Mouse (Mus musculus) lung, adult 2 months (tissue): ENCODE measurements at regions not wholly inside any gene's neighbourhood (a gene's known extent, or its start where the extent isn't known, plus 50 kb on each side); places are given as distances from the start of the nearest gene placed in this dataset.

ENCODE experiments used
- DNase-seq: peaks from one replicate; pipeline ENCODE4 v3.0.0; 2022
- H3K4me1 ChIP-seq: fragments of 200-500 bp; 2 replicates; pipeline ENCODE4 v1.6.1; 2011; ENCODE audit warnings: low read length; ENCODE audit not compliant: control insufficient read depth, insufficient read depth
- H3K4me3 ChIP-seq: fragments of 200-500 bp; replicated peaks from 2 replicates; pipeline ENCODE3; 2011; ENCODE audit warnings: low read depth, mild to moderate bottlenecking, control low read depth, low read length; ENCODE audit errors: extremely low read depth
- CTCF ChIP-seq: fragments of 200-500 bp; IDR thresholded peaks from 2 replicates; pipeline ENCODE4 v1.5.1; 2011; ENCODE audit warnings: mild to moderate bottlenecking, low read length, control low read depth; ENCODE audit not compliant: insufficient read depth
- POLR2A ChIP-seq: fragments of 200-500 bp; IDR thresholded peaks from 2 replicates; pipeline ENCODE4 v1.6.1; 2011; ENCODE audit warnings: low read depth, mild to moderate bottlenecking, control low read depth, low read length, borderline replicate concordance; ENCODE audit errors: extremely low read depth
- WGBS: fragments of 180-500 bp; shearing (Covaris S2); methylation state at CpG from one replicate; pipeline ENCODE4 v1.1.7; 2018; 5-methylcytosine and 5-hydroxymethylcytosine counted together

GRCm38 (mm10) chr7:68914344-68914743, 165.3 kb upstream of the Arrdc4 start:
- 21% methylated on average over 4 of the region's 4 CpGs for WGBS
- no peak for DNase-seq
- TF ChIP-seq POLR2A (no peak), CTCF (no peak)

GRCm38 (mm10) chr7:68911989-68912655, 163.1 kb upstream of the Arrdc4 start:
- TF ChIP-seq POLR2A = no peak
- no peak for TF ChIP-seq CTCF
- Histone ChIP-seq H3K4me1 (no peaks in the 10 kb centered on the region), H3K4me3 (no peak overlapping the region)
- WGBS = 87% methylated on average over 6 of the region's 6 CpGs
- DNase-seq = no peak

More at GRCm38 (mm10) chr7:68914344-68914743, 165.3 kb upstream of the Arrdc4 start:
- no peaks in the 10 kb centered on the region for H3K4me1 ChIP-seq
- H3K4me3 ChIP-seq = no peak overlapping the region

GRCm38 (mm10) chr7:68911562-68911961, 162.5 kb upstream of the Arrdc4 start:
- 89% methylated on average over 3 of the region's 3 CpGs for WGBS
- TF ChIP-seq CTCF (no peak), POLR2A (no peak)
- DNase-seq = no peak
- H3K4me1 ChIP-seq = no peaks in the 10 kb centered on the region
- H3K4me3 ChIP-seq = no peak overlapping the region

- TF ChIP-seq CTCF (no peak), POLR2A (no peak)
- DNase-seq = no peak
- WGBS = 94% methylated on average over 1 of the region's 1 CpGs
These were observed 160.7 kb upstream of the Arrdc4 start for GRCm38 (mm10) chr7:68909694-68910093.

GRCm38 (mm10) chr7:68908401-68908834, 159.4 kb upstream of the Arrdc4 start:
- 49% methylated on average over 1 of the region's 1 CpGs for WGBS

More at GRCm38 (mm10) chr7:68909694-68910093, 160.7 kb upstream of the Arrdc4 start:
- H3K4me1 ChIP-seq = no peaks in the 10 kb centered on the region
- no peak overlapping the region for H3K4me3 ChIP-seq

GRCm38 (mm10) chr7:68907867-68908266, 158.8 kb upstream of the Arrdc4 start:
- DNase-seq = no peak
- no peaks in the 10 kb centered on the region for H3K4me1 ChIP-seq
- TF ChIP-seq POLR2A (no peak), CTCF (no peak)
- H3K4me3 ChIP-seq = no peak overlapping the region
- 89% methylated on average over 7 of the region's 7 CpGs for WGBS

More at GRCm38 (mm10) chr7:68908401-68908834, 159.4 kb upstream of the Arrdc4 start:
- Histone ChIP-seq H3K4me1 (no peaks in the 10 kb centered on the region), H3K4me3 (no peak overlapping the region)
- TF ChIP-seq CTCF = no peak
- TF ChIP-seq POLR2A = no peak
- DNase-seq = no peak

- DNase-seq = no peak
- Histone ChIP-seq H3K4me1 (no peaks in the 10 kb centered on the region), H3K4me3 (no peak overlapping the region)
- no peak for TF ChIP-seq POLR2A
- no peak for TF ChIP-seq CTCF
- WGBS = 84% methylated on average over 8 of the region's 8 CpGs
These were observed 157.8 kb upstream of the Arrdc4 start for GRCm38 (mm10) chr7:68906771-68907395.

- Histone ChIP-seq H3K4me3 (no peak overlapping the region), H3K4me1 (no peaks in the 10 kb centered on the region)
- WGBS = 69% methylated on average over 4 of the region's 4 CpGs
- TF ChIP-seq POLR2A = no peak
- TF ChIP-seq CTCF = no peak
- DNase-seq = no peak
These were observed 156.8 kb upstream of the Arrdc4 start for GRCm38 (mm10) chr7:68905793-68906192.

GRCm38 (mm10) chr7:68886173-68886572, 137.1 kb upstream of the Arrdc4 start:
- no peak for DNase-seq
- TF ChIP-seq CTCF (no peak), POLR2A (no peak)
- no peak overlapping the region for H3K4me3 ChIP-seq
- no peaks in the 10 kb centered on the region for H3K4me1 ChIP-seq

- WGBS = 48% methylated on average over 5 of the region's 5 CpGs
- no peaks in the 10 kb centered on the region for H3K4me1 ChIP-seq
- no peak for DNase-seq
These were observed 124.0 kb upstream of the Arrdc4 start for GRCm38 (mm10) chr7:68873008-68873407.

More at GRCm38 (mm10) chr7:68873008-68873407, 124.0 kb upstream of the Arrdc4 start:
- no peak for TF ChIP-seq CTCF
- TF ChIP-seq POLR2A = no peak
- no peak overlapping the region for H3K4me3 ChIP-seq
